Mouse (Mus musculus) central nervous system, embryonic 18 days (tissue): Measurements from ENCODE around the gene Atp6v1d. TPM values are rescaled to one million over a fixed set of nuclear protein-coding genes. Genes with fewer than 3 reads are reported as not detected.

Source experiments
- polyA plus RNA-seq: library from polyadenylated mRNA; depleted of rRNA; stranded (reverse); fragments of >200 nt; gene quantifications from 2 replicates; pipeline ENCODE4 v1.2.3, GENCODE M21; 2012; rRNA removed

Gene Atp6v1d
- polyA plus RNA-seq, result 86.9 and 94.2 TPM in 2 replicates

DNA sequence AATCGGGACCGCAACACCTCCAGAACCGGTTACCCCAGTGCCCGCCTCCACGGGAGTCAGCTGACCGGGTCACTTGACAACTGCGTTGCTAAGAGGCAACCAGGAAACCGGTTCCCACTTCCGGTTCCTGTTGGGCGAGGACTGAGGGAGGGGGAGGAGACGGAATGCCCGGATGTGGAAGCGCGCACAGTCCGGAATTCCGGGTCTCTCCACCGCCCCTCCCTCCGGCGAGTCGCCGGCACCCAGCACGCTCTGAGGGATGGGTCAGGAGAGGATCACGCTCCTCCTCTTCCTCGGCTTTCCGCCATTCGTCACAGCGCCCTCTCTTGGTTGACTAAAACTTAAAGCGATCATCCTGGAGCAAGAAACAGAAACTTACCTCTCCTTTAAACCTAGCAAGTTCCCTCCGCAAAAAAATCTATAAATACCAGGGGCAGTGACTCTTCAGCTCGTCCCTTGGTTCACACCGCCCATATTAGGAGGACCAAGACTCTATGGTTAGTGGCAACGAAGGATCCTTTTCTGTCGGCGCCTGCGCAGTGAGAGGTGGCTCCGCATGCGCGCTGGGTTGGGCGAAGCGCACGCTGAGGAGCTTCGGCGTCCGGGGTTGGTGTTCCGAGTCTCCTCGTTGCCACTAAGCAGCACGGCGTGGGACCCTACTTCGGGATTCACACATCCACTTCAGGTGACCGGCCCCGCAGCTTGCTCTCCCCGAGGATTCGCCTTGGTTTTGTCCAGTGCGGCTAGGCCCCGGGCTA lies at the start of gene Atp6v1d, which contains the start of gene Eif2s1:
Atp6v1d (minus strand) TSS at position 143 of the 758 bp plus-strand sequence.
Eif2s1 (plus strand) TSS at position 324 of the 758 bp plus-strand sequence.

DNA sequence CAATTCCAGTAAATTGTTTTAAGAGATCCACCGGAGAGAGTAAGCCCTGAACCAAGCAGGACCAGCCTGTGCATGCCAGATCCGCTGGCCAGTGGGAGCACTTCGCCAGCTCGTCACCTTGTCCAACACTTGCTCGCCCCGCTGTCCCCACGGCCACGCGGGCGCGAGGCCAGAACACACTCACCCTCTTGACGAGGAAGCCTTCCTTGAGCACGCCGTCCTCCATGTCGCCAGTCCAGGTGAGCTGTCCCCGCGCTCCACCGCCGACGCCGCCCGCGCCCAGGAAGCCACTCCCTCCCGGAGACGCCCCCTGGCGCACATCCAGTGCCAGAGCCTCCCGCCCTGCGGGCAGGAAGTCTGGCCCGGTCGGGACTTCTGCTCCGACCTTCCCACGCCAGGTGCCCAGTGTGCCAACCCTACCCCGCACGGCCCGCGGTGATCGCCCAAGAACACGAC lies 45.3 kb upstream of the Atp6v1d start, which contains the start of gene Plek2:
Plek2 (minus strand) TSS at position 258 of the 456 bp plus-strand sequence.

Other genes with a start within 250 kb of the Atp6v1d start
- gene Fam71d, start 170.1 kb downstream of the Atp6v1d start, polyA plus RNA-seq, result 0.44 and 0.64 TPM in 2 replicates
- 6.1 and 7.2 TPM in 2 replicates for gene Mpp5, start 112.7 kb downstream of the Atp6v1d start, polyA plus RNA-seq
- 46.4 and 53.1 TPM in 2 replicates for gene Eif2s1, start 181 bp upstream of the Atp6v1d start, polyA plus RNA-seq
- gene Plek2, start 45.3 kb upstream of the Atp6v1d start, polyA plus RNA-seq, result 1.6 and 1.8 TPM in 2 replicates
- 76.5 and 80.4 TPM in 2 replicates for gene Tmem229b, start 146.0 kb upstream of the Atp6v1d start, polyA plus RNA-seq
- 4.4 and 4.6 TPM in 2 replicates for gene Plekhh1, start 167.5 kb upstream of the Atp6v1d start, polyA plus RNA-seq
- 14.0 and 15.4 TPM in 2 replicates for gene Pigh, start 228.0 kb upstream of the Atp6v1d start, polyA plus RNA-seq